Mouse (Mus musculus): ENCODE measurements at regions not wholly inside any gene's neighbourhood (a gene's known extent, or its start where the extent isn't known, plus 50 kb on each side); places are given as distances from the start of the nearest gene placed in this dataset.

DNA sequence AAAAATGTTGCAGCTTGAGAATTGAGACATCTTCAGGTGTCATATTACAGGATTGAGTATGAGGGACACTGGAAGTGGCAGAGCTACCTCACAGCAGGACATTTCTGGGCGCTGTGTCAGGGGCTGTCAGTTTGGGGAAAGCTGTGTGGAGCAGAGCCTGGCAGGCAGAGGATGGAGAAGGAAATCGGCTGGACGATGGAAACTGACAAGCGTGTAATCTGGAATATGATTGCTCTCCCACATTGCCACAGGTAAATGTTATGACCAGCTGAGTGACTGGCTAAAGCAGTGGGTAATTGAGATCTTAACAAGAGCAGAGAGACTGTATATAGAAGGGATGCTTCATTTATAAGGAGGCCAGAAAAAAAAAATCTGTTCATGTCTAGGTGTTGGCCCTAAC is 235.5 kb upstream of the Syt1 start:
- TF ChIP-seq CTCF (conservative IDR thresholded peaks at IDR 0.05; ENCODE audit: insufficient read depth, insufficient read length, low read depth, low read length) (no peak), POLR2A (IDR thresholded peaks at IDR 0.05; ENCODE audit: low read depth, low read length) (no peak)

Data from kidney, adult 2 months (tissue).